Mouse (Mus musculus) cerebral cortex, adult 2 months (tissue): ENCODE results near the gene Gpr37l1.

Experiments used
- WGBS: fragments of 180-500 bp; shearing (Covaris S2); methylation state at CpG from one replicate; pipeline ENCODE4 v1.1.7; 2018; 5-methylcytosine and 5-hydroxymethylcytosine counted together

The Gpr37l1 gene

DNA sequence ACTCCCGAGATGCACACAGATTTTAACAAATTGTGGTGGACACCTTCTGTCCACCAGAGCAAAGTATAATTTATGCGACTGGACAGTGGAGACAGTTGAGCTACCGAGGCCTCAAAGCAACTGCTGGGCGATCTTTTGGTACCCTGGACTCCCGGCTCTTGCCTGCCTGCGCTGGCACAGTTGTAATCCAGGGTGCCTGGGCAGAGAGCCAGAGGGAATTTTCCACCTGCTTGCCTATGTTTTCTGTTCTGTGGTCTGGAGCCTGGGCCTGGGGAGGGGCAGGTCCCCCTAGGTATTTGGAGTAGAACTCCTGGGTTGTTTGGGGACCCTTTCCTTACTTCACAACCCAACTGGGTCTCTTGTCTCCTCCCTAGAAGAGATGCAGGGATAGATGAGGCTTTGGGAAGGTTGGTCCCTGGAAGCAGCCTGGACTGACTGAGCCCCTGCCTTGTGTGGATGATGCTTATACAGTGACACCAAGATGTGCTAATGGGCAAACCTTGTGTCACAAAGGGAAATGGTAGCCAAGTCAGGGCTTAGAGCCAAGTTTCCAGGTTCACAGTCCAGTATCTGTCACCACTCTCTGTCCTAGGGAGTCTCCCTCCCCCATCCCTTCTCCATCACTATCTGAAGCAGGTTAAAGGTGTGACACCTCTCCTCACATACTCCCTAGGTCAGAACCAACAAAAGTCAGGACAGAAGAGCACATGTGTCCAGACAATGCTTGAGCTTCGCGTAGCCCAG is 14.6 kb upstream of the Gpr37l1 start:
- WGBS = 76% methylated on average over 8 of the region's 8 CpGs

DNA sequence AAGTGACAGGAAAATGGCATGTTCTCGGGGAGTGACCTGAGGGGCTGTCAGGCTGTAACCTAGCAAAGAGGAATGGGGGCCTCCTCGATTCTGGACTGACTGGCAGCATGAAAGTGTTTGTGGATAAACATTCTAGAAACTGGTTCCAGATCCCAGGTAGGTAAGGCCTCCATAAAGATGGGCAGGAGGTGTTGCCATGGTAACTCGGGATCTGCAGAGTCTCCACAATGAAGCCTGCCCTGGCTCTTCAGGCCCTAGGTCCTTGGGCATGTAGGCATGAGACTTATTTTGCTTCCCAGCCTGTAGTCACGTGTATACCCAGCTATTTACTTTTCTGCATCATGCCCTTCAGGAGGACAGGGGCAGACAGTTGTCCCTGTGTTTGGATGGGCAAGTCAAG is 13.8 kb upstream of the Gpr37l1 start:
- 86% methylated on average over 4 of the region's 4 CpGs for WGBS

DNA sequence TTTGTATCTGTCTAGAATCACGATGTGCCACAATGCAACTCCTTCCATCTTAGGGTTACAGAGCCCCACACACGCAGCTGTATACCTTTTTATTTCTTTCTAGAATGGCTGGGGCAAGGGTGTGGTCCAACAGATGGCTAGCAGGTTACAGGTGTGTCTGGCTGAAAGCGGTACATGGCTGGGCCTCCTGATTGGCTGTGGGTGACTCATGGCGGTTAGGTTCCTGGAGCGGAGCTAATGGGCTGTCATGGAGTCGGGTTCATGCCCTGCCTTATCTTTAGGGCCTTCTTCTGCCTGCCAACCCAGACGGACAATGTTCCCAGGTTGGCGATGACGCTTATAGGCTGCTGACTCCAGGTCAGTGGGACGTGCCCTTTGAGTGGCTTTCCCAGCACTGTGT is 13.3 kb upstream of the Gpr37l1 start:
- WGBS = 97% methylated on average over 10 of the region's 10 CpGs

DNA sequence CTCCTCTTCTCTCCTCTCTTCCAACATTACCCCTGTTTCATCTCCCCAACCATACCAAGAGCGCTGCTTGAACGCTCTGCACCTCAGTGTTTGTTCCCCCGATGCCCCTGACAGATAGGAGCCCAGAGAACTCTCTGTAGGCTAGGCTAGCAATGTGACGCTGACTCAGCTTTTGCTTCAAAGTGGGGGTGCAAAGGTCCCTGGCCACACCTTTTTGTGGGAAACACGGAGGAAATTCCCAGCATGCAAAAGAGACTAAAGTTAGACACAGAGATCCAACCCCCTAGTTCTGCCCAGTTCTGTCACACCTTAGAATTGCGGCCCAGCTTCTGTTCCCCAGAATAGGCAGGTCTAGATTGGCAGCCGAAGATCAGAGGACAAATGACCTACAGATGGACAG is 11.4 kb upstream of the Gpr37l1 start:
- 90% methylated on average over 7 of the region's 7 CpGs for WGBS

DNA sequence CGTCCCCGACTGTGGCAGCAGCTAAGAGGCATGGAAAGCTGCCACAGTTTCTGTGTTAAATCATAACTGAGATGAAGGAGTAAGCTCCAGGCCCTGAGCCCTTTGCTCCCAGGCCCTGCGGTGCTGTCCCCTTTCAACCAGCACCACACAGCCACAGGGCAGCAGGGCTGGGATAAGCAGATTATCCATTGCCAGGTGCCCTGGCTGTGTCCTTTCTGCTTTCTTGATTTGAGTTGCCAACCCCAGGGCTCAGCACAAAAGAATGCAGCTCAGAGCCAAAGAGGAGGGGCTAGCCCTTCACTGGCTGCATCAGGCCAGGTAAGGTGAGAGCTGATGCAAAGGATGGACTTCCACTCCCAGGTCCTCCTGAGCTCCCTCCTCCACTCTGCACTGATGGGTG is 10.2 kb upstream of the Gpr37l1 start:
- 98% methylated on average over 3 of the region's 3 CpGs for WGBS

DNA sequence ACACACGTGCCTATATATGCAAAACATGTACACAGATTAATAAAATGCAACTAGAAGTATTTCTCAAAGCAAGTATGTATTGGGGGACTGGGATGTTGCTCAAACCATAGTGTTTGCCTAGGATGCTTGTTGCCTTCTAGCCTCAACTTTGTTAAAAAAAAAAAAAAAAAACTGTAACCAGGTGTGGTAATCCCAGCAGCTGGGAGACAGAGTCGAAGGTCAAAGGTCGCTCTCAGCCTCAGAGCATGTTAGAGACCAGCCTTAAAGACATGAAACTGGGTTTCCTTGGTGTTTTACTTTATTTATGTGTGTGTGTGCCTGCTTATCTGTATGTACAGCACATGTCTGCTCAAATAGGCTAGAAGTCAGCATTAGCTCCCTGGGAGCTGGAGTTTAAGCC is 7.7 kb upstream of the Gpr37l1 start:
- WGBS = 81% methylated on average over 3 of the region's 3 CpGs

DNA sequence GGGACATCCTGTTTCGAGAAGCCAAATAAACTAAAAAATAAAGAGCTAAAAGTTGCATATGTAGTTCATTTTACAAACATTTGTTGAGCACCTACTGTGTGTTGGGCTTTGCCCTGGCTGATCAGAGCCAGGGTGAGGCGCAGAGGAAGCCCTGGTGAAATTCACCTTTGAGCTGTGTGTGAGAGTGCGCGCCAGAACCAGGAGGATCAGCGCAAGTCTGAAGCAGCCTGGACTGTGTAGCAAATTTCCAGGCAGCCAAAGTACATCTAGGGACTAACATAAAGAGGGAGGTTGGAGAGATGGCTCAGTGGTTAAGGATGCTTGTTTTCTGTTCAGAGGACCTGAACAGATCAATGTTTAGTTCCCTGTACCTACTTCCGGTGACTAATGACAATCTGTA is 5.8 kb upstream of the Gpr37l1 start:
- 98% methylated on average over 6 of the region's 6 CpGs for WGBS

DNA sequence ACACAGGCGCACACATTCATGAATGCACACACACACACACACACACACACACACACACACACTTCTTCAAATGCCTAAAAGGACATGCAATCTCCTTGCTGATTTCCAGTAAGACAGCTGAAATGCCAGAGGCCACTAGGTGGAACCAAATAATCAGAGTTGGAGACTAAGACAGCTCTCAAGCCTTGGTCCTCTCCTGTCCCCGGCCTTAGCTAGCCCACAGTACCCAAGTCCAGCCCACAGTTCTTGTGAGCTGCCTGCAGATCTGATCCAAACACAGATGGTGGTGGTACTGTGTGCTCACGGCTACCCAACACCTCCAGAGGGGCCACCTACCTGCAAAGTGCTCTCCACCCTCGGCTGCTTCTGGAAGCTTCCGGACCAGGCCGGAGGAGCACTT is 4.5 kb upstream of the Gpr37l1 start:
- 35% methylated on average over 6 of the region's 6 CpGs for WGBS

DNA sequence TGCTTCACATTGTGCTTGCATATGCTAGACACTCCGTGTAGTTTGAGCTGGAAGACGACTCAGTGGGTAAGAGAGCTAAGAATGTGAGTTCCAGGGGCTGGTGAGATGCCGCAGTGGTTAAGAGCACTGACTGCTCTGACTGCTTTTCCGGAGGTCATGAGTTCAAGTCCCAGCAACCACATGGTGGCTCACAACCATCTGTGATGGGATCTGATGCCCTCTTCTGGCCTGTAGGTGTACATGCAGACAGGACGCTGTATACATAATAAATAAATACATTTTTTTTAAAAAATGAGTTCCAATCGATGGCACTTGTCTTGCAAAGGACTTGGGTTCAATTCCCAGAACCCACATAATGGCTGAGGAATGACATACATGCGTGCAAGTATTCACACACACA is 3.7 kb upstream of the Gpr37l1 start:
- 74% methylated on average over 7 of the region's 7 CpGs for WGBS

DNA sequence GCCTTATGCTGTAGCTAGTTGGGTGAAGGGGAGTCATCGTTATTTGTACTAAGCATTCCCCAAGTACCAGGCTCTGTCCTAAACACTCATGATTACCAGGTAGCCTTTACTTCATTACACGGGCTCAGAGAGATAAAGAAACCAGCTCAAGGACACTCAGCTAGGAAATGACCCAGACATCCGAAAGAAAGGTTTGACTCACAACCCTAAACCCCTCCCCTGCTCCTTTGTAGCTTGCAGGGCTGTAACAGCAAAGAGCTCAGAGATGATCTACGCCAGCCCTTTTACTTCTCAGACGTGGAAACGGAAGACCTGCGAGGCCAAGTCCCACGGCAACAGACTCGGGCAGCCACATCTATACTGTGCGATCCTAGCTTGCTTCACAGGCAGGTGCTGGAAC is 2.8 kb upstream of the Gpr37l1 start:
- WGBS = 69% methylated on average over 10 of the region's 10 CpGs

DNA sequence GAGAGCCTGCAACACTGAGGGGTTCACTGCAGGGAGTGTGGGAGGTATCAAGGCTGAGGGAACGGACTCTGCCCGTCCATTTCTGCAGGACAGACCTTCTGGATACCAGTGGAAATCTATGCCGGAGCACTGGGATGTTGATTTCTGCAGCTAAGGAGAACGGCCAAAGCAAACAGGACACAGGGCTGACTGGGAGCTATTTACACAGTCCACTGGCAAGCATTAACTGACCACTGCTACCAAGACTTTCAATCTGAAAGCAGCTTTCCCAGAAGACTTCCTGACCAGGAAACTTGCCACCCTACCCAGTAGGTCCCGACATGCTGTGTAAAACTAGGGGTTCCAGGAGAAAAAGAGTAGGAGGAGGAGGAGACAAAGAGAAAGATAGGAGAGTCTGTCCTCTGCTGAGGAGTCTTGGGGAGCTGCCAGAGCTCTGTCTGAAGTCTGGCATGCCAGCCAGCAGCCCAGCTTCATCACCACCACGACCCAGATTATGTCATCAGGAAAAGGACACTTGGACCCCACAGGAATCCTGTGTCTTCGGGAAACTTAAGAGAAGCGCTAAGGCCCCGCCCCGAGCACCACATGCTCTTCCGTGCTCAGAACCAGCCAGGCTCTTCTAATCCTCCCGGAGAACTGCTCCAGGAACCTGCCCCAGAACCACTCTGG is 2.2 kb upstream of the Gpr37l1 start:
- 32% methylated on average over 12 of the region's 12 CpGs for WGBS

DNA sequence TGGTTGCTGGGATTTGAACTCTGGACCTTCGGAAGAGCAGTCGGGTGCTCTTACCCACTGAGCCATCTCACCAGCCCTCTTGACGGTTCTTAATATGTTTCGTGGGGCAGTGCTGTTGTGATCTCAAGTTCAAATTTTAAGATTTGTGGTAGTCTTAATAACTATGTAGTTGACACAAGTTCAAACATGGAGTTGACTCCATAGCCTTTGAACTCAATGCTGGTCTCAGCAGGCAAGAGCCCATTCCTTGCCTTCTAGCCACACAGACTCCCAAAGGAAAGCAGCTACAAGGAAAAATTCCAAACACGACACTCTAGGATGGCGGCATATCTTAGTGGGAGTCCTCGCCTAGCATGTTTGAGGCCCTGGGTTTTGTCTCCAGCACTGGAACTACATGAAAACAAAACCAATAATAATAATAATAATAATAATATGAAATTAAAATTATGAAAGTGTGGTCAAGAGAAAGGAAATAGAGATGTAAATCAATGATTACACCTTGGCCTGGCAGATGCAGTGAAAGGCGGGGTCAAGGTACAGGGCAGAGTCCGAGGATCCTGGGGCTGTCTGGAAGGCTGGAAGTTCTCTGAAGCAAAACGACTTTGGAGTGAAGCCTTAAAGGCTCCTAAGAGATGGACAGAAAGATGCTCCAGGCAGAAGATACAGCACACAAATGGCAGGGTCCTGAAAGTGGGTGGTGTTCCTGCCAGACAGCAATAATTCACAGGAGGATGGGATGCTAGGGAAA is 1.1 kb upstream of the Gpr37l1 start:
- 95% methylated on average over 10 of the region's 10 CpGs for whole genome bisulfite sequencing

DNA sequence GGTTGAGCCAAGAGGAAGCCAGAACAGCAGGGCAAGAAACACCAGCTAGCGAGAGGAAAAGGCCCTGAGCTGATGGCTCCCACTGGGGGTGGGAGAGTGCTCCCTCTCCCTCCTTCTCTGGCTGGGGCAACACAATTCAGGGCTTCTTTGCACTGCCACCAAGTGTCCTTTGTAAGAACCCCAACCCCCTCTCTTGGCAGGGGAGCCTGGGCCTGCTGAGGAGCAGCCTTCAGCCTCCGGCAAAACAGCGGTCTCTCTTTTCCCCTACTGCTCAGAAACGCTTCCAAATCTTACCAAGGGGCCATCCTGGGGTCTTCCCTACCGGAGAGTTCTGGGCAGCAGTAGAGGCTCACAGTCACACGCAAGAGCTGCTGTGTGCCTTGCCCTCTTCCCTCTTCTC is 4.8 kb downstream of the Gpr37l1 start:
- 58% methylated on average over 6 of the region's 6 CpGs for WGBS

DNA sequence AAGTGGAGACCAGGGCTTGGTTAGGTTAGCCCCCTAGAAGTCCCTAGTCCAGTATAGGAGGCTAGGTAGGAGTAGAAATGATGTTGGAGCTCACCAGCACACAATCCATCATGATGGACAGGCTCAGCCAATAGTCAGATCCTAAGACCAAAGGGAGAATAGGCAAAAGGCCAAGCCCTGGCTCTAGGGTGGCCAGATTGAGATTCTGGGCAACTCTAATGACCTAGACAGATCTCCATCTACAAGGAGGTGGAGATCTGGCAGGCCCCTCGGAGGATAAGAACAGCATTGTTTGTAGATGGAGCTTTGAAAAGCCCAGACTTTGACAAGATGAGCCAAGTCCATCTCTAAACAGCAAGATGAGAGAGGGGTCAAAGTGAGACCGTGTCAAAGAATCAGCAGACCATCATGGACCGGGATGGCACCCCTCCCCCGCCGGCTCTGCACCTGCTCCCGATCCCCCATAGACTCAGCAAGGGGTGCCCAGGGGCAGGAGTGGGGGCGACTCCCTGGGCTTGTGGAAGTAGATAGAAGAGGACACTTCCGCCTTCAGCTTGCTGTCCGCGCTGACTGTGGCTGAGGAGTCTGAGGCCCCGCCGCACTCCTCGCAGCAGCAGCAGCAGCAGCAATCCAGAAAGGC is 7.0 kb downstream of the Gpr37l1 start:
- WGBS = 75% methylated on average over 13 of the region's 13 CpGs

DNA sequence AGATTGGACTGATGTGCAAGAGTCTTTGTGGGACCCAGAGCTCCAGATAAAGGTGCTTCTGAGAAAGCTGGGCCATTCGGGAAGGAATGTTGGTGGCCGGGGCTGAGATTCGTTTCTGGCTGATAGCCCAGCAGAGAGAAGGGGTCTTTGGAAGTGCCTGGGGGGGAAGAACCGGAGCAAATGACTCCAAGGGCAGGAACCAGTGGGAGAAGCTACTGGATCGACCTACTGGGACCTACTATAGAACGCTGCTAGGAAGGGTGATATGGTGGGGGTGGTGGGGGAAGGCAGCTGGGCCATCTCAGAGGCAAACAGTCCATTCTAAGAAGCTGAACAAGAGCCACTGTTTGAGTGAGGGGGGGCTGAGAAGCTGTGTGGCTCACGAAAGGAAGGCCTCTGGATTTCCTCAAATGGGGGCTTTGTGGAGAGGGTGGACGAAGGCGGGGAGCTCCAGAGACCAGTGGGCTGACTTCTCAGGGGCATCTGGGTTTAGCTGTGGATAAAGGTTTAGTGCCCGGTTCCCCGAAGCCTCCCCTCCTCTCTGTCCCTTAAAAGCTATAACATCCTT is 7.8 kb downstream of the Gpr37l1 start:
- 54% methylated on average over 11 of the region's 11 CpGs for WGBS

DNA sequence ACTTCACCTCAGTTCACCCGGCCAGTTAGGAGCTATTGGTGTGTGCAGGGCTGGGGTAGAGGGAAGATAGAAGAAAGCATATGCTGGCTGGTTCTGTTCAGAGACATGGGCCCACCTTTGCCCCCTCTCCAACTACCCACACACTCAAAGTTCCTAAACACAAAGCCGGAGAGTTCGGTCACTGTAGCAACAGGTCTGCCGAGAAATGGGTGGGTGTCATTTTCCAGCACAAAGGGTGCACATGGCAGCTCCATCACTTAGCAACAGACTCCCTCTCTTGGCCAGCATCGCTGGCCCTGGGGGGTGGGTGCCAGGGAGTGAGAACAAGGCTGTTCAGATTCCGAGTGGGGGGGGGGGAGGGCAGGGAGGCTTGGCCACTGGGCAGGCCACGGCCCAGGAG is 8.4 kb downstream of the Gpr37l1 start:
- 29% methylated on average over 7 of the region's 7 CpGs for WGBS

DNA sequence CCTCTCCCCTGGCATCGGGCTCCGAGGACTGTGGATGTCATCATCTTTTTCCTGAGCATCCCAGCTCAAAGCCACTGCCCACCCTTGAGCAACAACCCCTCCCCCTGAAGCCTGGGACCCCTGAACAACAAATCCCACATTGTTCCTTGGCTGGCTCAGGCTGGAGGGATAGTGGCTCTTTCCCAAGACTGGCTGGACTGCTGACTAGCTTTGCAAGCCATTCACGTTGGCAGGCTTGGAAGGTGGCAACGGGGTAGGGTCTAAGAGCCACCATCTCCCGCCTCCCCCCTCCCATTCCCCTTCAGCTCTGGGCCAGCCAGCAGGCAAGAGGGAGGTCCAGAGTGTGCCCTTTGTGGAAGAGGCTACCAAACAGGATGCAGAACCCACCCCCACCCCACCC is 8.8 kb downstream of the Gpr37l1 start:
- WGBS = 27% methylated on average over 5 of the region's 5 CpGs

DNA sequence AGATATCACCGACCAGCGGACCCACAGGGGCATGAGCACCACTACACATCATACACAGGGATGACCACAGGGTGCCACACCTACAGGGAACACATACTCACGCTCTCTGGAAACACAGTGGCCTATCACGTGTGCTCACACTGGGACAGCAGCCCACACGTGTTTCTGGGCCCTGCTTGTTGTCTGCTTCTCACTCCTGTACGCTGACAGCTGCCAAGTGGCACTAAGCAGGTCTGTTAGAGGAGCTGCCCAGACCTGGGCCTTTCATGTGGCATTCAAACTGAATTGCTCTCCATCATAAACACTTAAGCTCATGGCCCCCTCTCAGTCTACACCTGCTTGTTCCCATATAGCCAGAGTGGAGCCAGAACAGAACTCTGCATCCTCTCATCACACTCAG is 11.2 kb downstream of the Gpr37l1 start:
- 48% methylated on average over 6 of the region's 6 CpGs for WGBS

DNA sequence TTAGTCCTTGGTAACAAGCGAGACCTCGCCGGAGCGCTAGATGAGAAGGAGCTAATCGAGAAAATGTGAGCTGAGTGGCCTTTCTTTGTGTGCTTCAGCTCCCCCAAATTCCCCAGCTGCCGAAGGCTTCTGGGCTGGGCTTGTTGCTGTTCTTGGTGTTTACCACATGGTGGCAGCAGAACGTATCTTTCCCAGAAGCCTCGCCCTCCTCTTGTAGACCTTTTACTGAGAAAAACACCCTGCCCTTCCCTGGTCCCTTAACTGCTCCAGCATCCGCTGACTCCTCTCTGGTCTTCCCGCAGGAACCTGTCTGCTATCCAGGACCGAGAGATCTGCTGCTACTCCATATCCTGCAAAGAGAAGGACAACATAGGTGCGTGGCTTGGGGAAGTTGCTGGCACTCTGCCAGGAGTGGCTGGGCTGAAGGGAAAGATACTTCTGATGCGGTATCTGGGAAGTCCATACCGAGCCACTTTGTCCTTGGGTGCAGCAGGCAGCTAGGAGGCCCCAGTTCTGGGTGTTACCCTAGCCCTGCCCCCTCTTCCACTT is 13.0 kb downstream of the Gpr37l1 start:
- WGBS = 3% methylated on average over 14 of the region's 14 CpGs

DNA sequence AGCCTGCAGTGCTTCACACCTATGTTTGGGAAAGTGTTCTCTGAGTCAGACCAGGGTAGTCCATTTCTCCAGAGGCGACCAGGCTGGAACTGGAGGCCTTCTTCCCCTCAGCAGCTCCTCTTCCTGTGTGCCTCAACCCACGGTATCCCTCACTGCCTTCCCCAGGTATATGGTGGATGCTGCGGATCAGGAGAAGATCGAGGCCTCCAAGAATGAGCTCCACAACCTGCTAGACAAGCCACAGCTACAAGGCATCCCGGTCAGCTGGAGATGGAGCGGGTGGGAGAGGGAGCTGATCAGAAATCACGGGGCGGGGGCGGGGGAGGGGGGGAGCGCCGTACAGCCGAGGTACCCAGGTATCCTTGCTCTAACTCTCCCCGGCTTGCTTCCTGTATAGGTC is 13.5 kb downstream of the Gpr37l1 start:
- WGBS = 22% methylated on average over 11 of the region's 13 CpGs

DNA sequence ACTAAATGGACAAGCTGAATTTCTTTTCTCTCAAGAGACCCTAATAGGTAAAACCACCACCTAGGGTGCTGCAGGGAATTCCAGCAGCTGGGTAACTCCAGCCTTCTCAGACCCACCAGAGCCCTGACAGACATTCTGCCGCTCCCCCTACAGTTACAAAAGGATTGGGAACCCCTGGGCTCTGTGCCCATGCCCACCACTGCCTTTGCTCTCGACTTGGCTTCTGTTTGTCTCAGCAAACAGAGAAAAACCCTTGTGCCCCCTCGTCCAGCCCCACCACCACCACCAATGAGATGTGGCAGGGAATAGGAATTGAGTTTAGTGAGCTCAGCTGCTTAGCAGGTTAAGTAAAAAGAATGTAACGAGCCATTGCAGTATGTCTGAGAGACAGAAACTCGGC is 18.5 kb downstream of the Gpr37l1 start:
- 26% methylated on average over 5 of the region's 5 CpGs for WGBS

DNA sequence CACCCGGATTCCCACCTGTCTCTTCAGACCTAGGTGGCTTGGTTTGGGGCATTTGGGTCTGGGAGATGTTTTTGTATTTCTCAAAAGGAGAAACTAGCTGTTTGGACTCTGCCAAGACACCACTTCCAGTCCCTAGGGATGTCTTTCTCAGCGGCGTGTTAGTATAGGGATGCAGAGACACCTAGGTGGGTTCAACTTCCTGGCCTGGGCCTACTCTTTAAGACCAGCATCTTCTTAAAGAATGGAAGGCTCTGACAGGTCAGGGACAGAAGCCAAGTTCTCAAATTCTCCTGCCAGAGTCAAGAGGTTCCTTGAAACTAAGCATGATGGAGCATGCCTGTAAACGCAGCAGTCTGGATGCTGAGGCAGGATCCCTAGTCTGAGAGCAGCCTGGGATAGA is 19.0 kb downstream of the Gpr37l1 start:
- 13% methylated on average over 4 of the region's 4 CpGs for whole genome bisulfite sequencing
